Mouse (Mus musculus): ENCODE data around the gene Etfdh.

Etfdh gene

GRCm38 (mm10) chr3:79576865-79577264 is 52.4 kb downstream of the Etfdh start:
- 35% methylated on average over 5 of the region's 5 CpGs for WGBS

- 30% methylated on average over 3 of the region's 3 CpGs for WGBS
Observed at GRCm38 (mm10) chr3:79576468-79576816, 52.9 kb downstream of the Etfdh start.

GRCm38 (mm10) chr3:79575576-79576467 is 53.5 kb downstream of the Etfdh start:
- 43% methylated on average over 10 of the region's 10 CpGs for WGBS

GRCm38 (mm10) chr3:79574336-79574735 is 55.0 kb downstream of the Etfdh start:
- 98% methylated on average over 3 of the region's 3 CpGs for WGBS

- 95% methylated on average over 5 of the region's 5 CpGs for WGBS
Observed at GRCm38 (mm10) chr3:79573376-79573775, 55.9 kb downstream of the Etfdh start.

- WGBS: 79% methylated on average over 3 of the region's 3 CpGs
Observed at GRCm38 (mm10) chr3:79572399-79572798, 56.9 kb downstream of the Etfdh start.

GRCm38 (mm10) chr3:79569351-79569681 is 60.0 kb downstream of the Etfdh start:
- WGBS: 92% methylated on average over 3 of the region's 3 CpGs

GRCm38 (mm10) chr3:79568629-79569350 is 60.5 kb downstream of the Etfdh start:
- 80% methylated on average over 16 of the region's 16 CpGs for WGBS

- WGBS: under 1% methylated on average over 52 of the region's 55 CpGs
Observed at GRCm38 (mm10) chr3:79567703-79568362, 61.5 kb downstream of the Etfdh start, which contains the start of gene Fnip2. Gene Fnip2 (minus strand): TSS chr3:79567796.

- WGBS: 2% methylated on average over 60 of the region's 60 CpGs
Observed at GRCm38 (mm10) chr3:79566716-79567691, 62.3 kb downstream of the Etfdh start.

GRCm38 (mm10) chr3:79564875-79565606 is 64.3 kb downstream of the Etfdh start:
- WGBS: 78% methylated on average over 10 of the region's 10 CpGs

- WGBS: 86% methylated on average over 2 of the region's 2 CpGs
Observed at GRCm38 (mm10) chr3:79563511-79563910, 65.8 kb downstream of the Etfdh start.

- 64% methylated on average over 10 of the region's 10 CpGs for WGBS
Observed at GRCm38 (mm10) chr3:79561784-79562715, 67.2 kb downstream of the Etfdh start.

GRCm38 (mm10) chr3:79560555-79560954 is 68.7 kb downstream of the Etfdh start:
- 97% methylated on average over 6 of the region's 6 CpGs for WGBS

- WGBS: 36% methylated on average over 5 of the region's 5 CpGs
Observed at GRCm38 (mm10) chr3:79559773-79560045, 69.6 kb downstream of the Etfdh start.

GRCm38 (mm10) chr3:79559021-79559772 is 70.1 kb downstream of the Etfdh start:
- 40% methylated on average over 9 of the region's 9 CpGs for WGBS

- WGBS: 72% methylated on average over 6 of the region's 6 CpGs
Observed at GRCm38 (mm10) chr3:79555061-79555460, 74.2 kb downstream of the Etfdh start.

Data from cerebral cortex, adult 2 months (tissue).